Mouse (Mus musculus): ENCODE measurements around the gene Olfr1086. TPM values are rescaled to one million over a fixed set of nuclear protein-coding genes. Genes with fewer than 3 reads are reported as not detected.
"Not testable (repeated sequence)": the region's sequence is repeated elsewhere in the genome, so short reads cannot be mapped to it uniquely, and the experiment has no call there.

The Olfr1086 gene
- not detected in 2 replicates for polyA plus RNA-seq (2012; ENCODE audit: insufficient read depth, insufficient read length, low replicate concordance, missing spikeins)

DNA sequence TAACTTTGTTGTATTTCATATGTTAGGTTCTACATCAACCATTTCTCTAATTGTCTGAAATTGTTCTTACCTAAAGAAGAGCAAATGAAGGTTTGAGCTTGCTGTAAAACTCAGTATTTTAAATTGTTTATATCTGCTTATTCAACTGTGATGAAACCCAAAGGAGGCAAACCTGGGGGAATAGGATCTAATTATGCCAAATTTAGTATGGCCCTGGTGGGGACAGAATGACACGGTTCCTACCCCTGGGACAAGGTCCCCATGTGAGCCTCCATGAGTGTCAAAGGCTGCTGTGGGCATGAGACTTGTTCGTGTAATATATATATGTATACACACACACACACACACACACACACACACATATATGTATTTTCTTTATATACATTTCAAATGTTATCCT, at the start of gene Olfr1086:
Gene Olfr1086, minus strand, starts transcription at position 101 of the 400 bp plus-strand sequence.
- 77% methylated on average over 2 of the region's 2 CpGs for WGBS
- no peak within 1 kb of the TSS for H3K27ac ChIP-seq (ENCODE audit: insufficient read depth, low read depth, low read length)
- TF ChIP-seq CTCF (IDR thresholded peaks at IDR 0.05; ENCODE audit: insufficient read depth, low read depth, low read length) (no peak), POLR2A (IDR thresholded peaks at IDR 0.05; ENCODE audit: insufficient read depth, low read depth, low read length) (no peak)
- H3K4me3 ChIP-seq (ENCODE audit: insufficient read depth, low read depth, low read length): no peak within 1 kb of the TSS
- no peaks in the 10 kb centered on the region for H3K4me1 ChIP-seq (ENCODE audit: control insufficient read depth, insufficient read depth, low read length)

DNA sequence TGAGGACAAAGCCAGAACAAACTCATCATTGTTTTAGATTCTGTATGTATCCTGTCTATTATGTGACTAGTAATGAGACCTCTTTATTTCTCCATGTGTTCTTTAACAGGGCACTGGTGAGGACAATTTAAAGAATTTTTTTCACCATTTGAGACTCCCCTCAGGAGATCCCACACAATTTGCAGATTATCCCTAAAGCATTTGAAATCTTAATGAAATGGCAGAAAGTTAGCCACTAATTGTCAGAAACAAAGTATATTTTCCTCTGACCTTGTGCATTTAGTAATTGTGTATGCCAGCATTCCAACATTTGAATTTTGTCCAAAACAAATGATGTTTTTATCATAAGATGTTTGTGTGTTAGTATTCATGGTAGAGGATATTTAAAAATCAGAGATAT, 18.4 kb upstream of the Olfr1086 start, which contains the start of gene Olfr1087:
Gene Olfr1087, minus strand, starts transcription at position 101 of the 400 bp plus-strand sequence.
- Histone ChIP-seq H3K4me3 (ENCODE audit: insufficient read depth, low read depth, low read length) (no peak within 1 kb of the TSS), H3K27ac (ENCODE audit: insufficient read depth, low read depth, low read length) (no peak within 1 kb of the TSS), H3K4me1 (ENCODE audit: control insufficient read depth, insufficient read depth, low read length) (no peaks in the 10 kb centered on the region)
- TF ChIP-seq POLR2A (IDR thresholded peaks at IDR 0.05; ENCODE audit: insufficient read depth, low read depth, low read length) (no peak), CTCF (IDR thresholded peaks at IDR 0.05; ENCODE audit: insufficient read depth, low read depth, low read length) (no peak)

DNA sequence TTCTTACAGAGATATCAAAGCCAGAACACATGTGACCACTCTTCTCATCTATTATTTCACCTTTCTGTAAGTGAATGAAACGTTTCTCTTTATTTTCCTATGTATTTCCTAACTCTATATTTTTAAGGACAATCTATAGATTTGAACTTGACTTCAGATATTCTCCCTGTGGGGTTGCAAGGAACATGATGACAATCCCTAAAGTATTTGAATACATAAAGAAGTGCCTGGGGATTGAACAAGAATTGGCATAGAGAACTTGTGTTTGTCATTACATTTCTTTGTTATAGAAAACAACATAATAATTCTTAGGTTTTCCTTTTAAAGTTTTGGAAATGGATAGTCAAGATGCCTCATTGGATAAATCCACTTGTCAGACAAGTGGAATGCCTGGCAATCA, 18.0 kb downstream of the Olfr1086 start, which contains the start of gene Olfr1085:
Gene Olfr1085, minus strand, starts transcription at position 101 of the 400 bp plus-strand sequence.
- H3K4me1 ChIP-seq (ENCODE audit: control insufficient read depth, insufficient read depth, low read length): no peaks in the 10 kb centered on the region
- H3K4me3 ChIP-seq (ENCODE audit: insufficient read depth, low read depth, low read length): no peak within 1 kb of the TSS
- no peak within 1 kb of the TSS for H3K27ac ChIP-seq (ENCODE audit: insufficient read depth, low read depth, low read length)
- 25% methylated on average over 1 of the region's 1 CpGs for WGBS
- TF ChIP-seq POLR2A (IDR thresholded peaks at IDR 0.05; ENCODE audit: insufficient read depth, low read depth, low read length) (no peak), CTCF (IDR thresholded peaks at IDR 0.05; ENCODE audit: insufficient read depth, low read depth, low read length) (no peak)

DNA sequence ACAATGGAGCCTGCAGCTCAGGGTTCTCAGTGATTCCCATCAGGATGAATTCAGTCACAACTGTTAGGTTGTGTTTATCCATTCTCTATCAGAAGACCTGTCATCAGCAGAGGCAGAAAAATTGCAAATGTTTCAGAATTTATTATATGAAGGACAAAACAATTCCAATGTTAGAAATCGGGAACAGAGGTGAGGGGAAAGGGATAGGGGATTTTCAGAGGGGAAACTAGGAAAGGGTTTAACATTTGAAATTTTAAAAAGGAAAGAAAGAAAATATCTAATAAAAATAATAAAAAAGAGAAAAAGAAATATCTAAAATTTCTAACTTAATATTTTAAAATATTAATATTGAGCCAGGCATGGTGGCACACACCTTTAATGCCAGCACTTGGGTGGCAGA, 40.3 kb downstream of the Olfr1086 start, which contains the start of gene Olfr1084:
Gene Olfr1084, minus strand, starts transcription at position 101 of the 400 bp plus-strand sequence.
- 96% methylated on average over 1 of the region's 1 CpGs for WGBS
- not testable (repeated sequence) for H3K27ac ChIP-seq (ENCODE audit: insufficient read depth, low read depth, low read length); H3K4me3 ChIP-seq (ENCODE audit: insufficient read depth, low read depth, low read length); H3K4me1 ChIP-seq (ENCODE audit: control insufficient read depth, insufficient read depth, low read length)

Other genes with a start within 250 kb of the Olfr1086 start
- not detected in 2 replicates for gene Olfr1065, start 229.5 kb downstream of the Olfr1086 start, polyA plus RNA-seq (2012; ENCODE audit: insufficient read depth, insufficient read length, low replicate concordance, missing spikeins)
- gene Olfr1066, start 223.8 kb downstream of the Olfr1086 start, polyA plus RNA-seq (2012; ENCODE audit: insufficient read depth, insufficient read length, low replicate concordance, missing spikeins): not detected in 2 replicates
- not detected in 2 replicates for gene Olfr228, start 192.7 kb downstream of the Olfr1086 start, polyA plus RNA-seq (2012; ENCODE audit: insufficient read depth, insufficient read length, low replicate concordance, missing spikeins)
- gene Olfr1076, start 171.6 kb downstream of the Olfr1086 start, polyA plus RNA-seq (2012; ENCODE audit: insufficient read depth, insufficient read length, low replicate concordance, missing spikeins): not detected in 2 replicates
- not detected in 2 replicates for gene Olfr1079, start 137.6 kb downstream of the Olfr1086 start, polyA plus RNA-seq (2012; ENCODE audit: insufficient read depth, insufficient read length, low replicate concordance, missing spikeins)
- gene Olfr1080, start 121.9 kb downstream of the Olfr1086 start, polyA plus RNA-seq (2012; ENCODE audit: insufficient read depth, insufficient read length, low replicate concordance, missing spikeins): not detected in 2 replicates
- gene Olfr1082, start 81.1 kb downstream of the Olfr1086 start, polyA plus RNA-seq (2012; ENCODE audit: insufficient read depth, insufficient read length, low replicate concordance, missing spikeins): not detected in 2 replicates
- not detected in 2 replicates for gene Olfr1084, start 40.4 kb downstream of the Olfr1086 start, polyA plus RNA-seq (2012; ENCODE audit: insufficient read depth, insufficient read length, low replicate concordance, missing spikeins)
- not detected in 2 replicates for gene Olfr1085, start 18.1 kb downstream of the Olfr1086 start, polyA plus RNA-seq (2012; ENCODE audit: insufficient read depth, insufficient read length, low replicate concordance, missing spikeins)
- not detected in 2 replicates for gene Olfr1087, start 18.3 kb upstream of the Olfr1086 start, polyA plus RNA-seq (2012; ENCODE audit: insufficient read depth, insufficient read length, low replicate concordance, missing spikeins)
- not detected in 2 replicates for gene Olfr1089, start 53.6 kb upstream of the Olfr1086 start, polyA plus RNA-seq (2012; ENCODE audit: insufficient read depth, insufficient read length, low replicate concordance, missing spikeins)
- gene Olfr1090, start 78.9 kb upstream of the Olfr1086 start, polyA plus RNA-seq (2012; ENCODE audit: insufficient read depth, insufficient read length, low replicate concordance, missing spikeins): not detected in 2 replicates
- not detected in 2 replicates for gene Olfr1093, start 102.4 kb upstream of the Olfr1086 start, polyA plus RNA-seq (2012; ENCODE audit: insufficient read depth, insufficient read length, low replicate concordance, missing spikeins)
- gene Olfr141, start 129.9 kb upstream of the Olfr1086 start, polyA plus RNA-seq (2012; ENCODE audit: insufficient read depth, insufficient read length, low replicate concordance, missing spikeins): not detected in 2 replicates
- gene Olfr1094, start 144.6 kb upstream of the Olfr1086 start, polyA plus RNA-seq (2012; ENCODE audit: insufficient read depth, insufficient read length, low replicate concordance, missing spikeins): not detected in 2 replicates
- gene Olfr1095, start 171.6 kb upstream of the Olfr1086 start, polyA plus RNA-seq (2012; ENCODE audit: insufficient read depth, insufficient read length, low replicate concordance, missing spikeins): not detected in 2 replicates
- gene Gm13723, start 194.7 kb upstream of the Olfr1086 start, polyA plus RNA-seq (2012; ENCODE audit: insufficient read depth, insufficient read length, low replicate concordance, missing spikeins): not detected in 2 replicates
- gene Olfr1097, start 212.1 kb upstream of the Olfr1086 start, polyA plus RNA-seq (2012; ENCODE audit: insufficient read depth, insufficient read length, low replicate concordance, missing spikeins): not detected in 2 replicates
- gene Olfr1098, start 244.5 kb upstream of the Olfr1086 start, polyA plus RNA-seq (2012; ENCODE audit: insufficient read depth, insufficient read length, low replicate concordance, missing spikeins): not detected in 2 replicates